Mouse (Mus musculus): ENCODE data around the gene Lhx5. TPM values are rescaled to one million over a fixed set of nuclear protein-coding genes. Genes with fewer than 3 reads are reported as not detected.

Gene Lhx5
- polyA plus RNA-seq, 1 experiment from 2014 or later, result not detected

- H3K4me2 ChIP-seq (ENCODE audit: low read depth, low read length), result no peak overlapping the region
- no peak overlapping the region for H3K9ac ChIP-seq (ENCODE audit: low read length)
- peaks cover 91% of the 10 kb centered on the region for H3K27me3 ChIP-seq (ENCODE audit: control insufficient read depth, insufficient read depth, low read depth, low read length)
- H3K27ac ChIP-seq (ENCODE audit: low read length), result no peak overlapping the region
- H3K36me3 ChIP-seq (ENCODE audit: control insufficient read depth, insufficient read depth, low read length), result no peaks in the 10 kb centered on the region
- ATAC-seq (ENCODE audit: low read depth), result no peak
- no peaks in the 10 kb centered on the region for H3K9me3 ChIP-seq (ENCODE audit: control insufficient read depth, low read length)
- H3K4me3 ChIP-seq (ENCODE audit: low read length), result no peak overlapping the region
- H3K4me1 ChIP-seq (replicated peaks; ENCODE audit: control insufficient read depth, insufficient read depth, low read length), result peaks cover 13% of the 10 kb centered on the region; the same call in 1 of the 2 replicates
- WGBS, result under 1% methylated on average over 18 of the region's 18 CpGs
These were observed 5.5 kb downstream of the Lhx5 start for GRCm38 (mm10) chr5:120436885-120437495.

GRCm38 (mm10) chr5:120437539-120437938 is 6.0 kb downstream of the Lhx5 start:
- Histone ChIP-seq H3K4me3 (ENCODE audit: low read length) (no peak overlapping the region), H3K9ac (ENCODE audit: low read length) (no peak overlapping the region)
- 2% methylated on average over 16 of the region's 17 CpGs for WGBS

GRCm38 (mm10) chr5:120437986-120438385 is 6.5 kb downstream of the Lhx5 start:
- H3K27me3 ChIP-seq (ENCODE audit: control insufficient read depth, insufficient read depth, low read depth, low read length), result peaks cover 83% of the 10 kb centered on the region
- no peak for ATAC-seq (ENCODE audit: low read depth)
- no peak overlapping the region for H3K4me2 ChIP-seq (ENCODE audit: low read depth, low read length)
- H3K4me1 ChIP-seq (replicated peaks; ENCODE audit: control insufficient read depth, insufficient read depth, low read length), result peaks cover 13% of the 10 kb centered on the region; the same call in 1 of the 2 replicates
- no peak overlapping the region for H3K9ac ChIP-seq (ENCODE audit: low read length)
- H3K4me3 ChIP-seq (ENCODE audit: low read length), result no peak overlapping the region
- no peaks in the 10 kb centered on the region for H3K9me3 ChIP-seq (ENCODE audit: control insufficient read depth, low read length)
- H3K36me3 ChIP-seq (ENCODE audit: control insufficient read depth, insufficient read depth, low read length), result no peaks in the 10 kb centered on the region
- no peak overlapping the region for H3K27ac ChIP-seq (ENCODE audit: low read length)
- WGBS, result under 1% methylated on average over 33 of the region's 33 CpGs

More at GRCm38 (mm10) chr5:120437539-120437938, 6.0 kb downstream of the Lhx5 start:
- H3K27ac ChIP-seq (ENCODE audit: low read length), result no peak overlapping the region
- H3K9me3 ChIP-seq (ENCODE audit: control insufficient read depth, low read length), result no peaks in the 10 kb centered on the region
- H3K36me3 ChIP-seq (ENCODE audit: control insufficient read depth, insufficient read depth, low read length), result no peaks in the 10 kb centered on the region
- H3K4me2 ChIP-seq (ENCODE audit: low read depth, low read length), result no peak overlapping the region
- peaks cover 13% of the 10 kb centered on the region; the same call in 1 of the 2 replicates for H3K4me1 ChIP-seq (replicated peaks; ENCODE audit: control insufficient read depth, insufficient read depth, low read length)
- H3K27me3 ChIP-seq (ENCODE audit: control insufficient read depth, insufficient read depth, low read depth, low read length), result peaks cover 86% of the 10 kb centered on the region
- ATAC-seq (ENCODE audit: low read depth), result no peak

GRCm38 (mm10) chr5:120438469-120438868 is 7.0 kb downstream of the Lhx5 start:
- ATAC-seq (ENCODE audit: low read depth), result no peak
- 2% methylated on average over 13 of the region's 13 CpGs for WGBS
- Histone ChIP-seq H3K9ac (ENCODE audit: low read length) (no peak overlapping the region), H3K27me3 (ENCODE audit: control insufficient read depth, insufficient read depth, low read depth, low read length) (peaks cover 80% of the 10 kb centered on the region), H3K27ac (ENCODE audit: low read length) (no peak overlapping the region), H3K4me2 (ENCODE audit: low read depth, low read length) (no peak overlapping the region), H3K36me3 (ENCODE audit: control insufficient read depth, insufficient read depth, low read length) (no peaks in the 10 kb centered on the region), H3K9me3 (ENCODE audit: control insufficient read depth, low read length) (no peaks in the 10 kb centered on the region), H3K4me1 (replicated peaks; ENCODE audit: control insufficient read depth, insufficient read depth, low read length) (peaks cover 13% of the 10 kb centered on the region; the same call in 1 of the 2 replicates), H3K4me3 (ENCODE audit: low read length) (no peak overlapping the region)

- Histone ChIP-seq H3K4me2 (ENCODE audit: low read depth, low read length) (no peak overlapping the region), H3K4me1 (replicated peaks; ENCODE audit: control insufficient read depth, insufficient read depth, low read length) (peaks cover 13% of the 10 kb centered on the region; the same call in 1 of the 2 replicates), H3K27me3 (ENCODE audit: control insufficient read depth, insufficient read depth, low read depth, low read length) (peaks cover 73% of the 10 kb centered on the region), H3K9ac (ENCODE audit: low read length) (no peak overlapping the region), H3K4me3 (ENCODE audit: low read length) (no peak overlapping the region), H3K27ac (ENCODE audit: low read length) (no peak overlapping the region), H3K9me3 (ENCODE audit: control insufficient read depth, low read length) (no peaks in the 10 kb centered on the region), H3K36me3 (ENCODE audit: control insufficient read depth, insufficient read depth, low read length) (no peaks in the 10 kb centered on the region)
- under 1% methylated on average over 26 of the region's 27 CpGs for WGBS
- no peak for ATAC-seq (ENCODE audit: low read depth)
These were observed 7.7 kb downstream of the Lhx5 start for GRCm38 (mm10) chr5:120438991-120439710.

- H3K27ac ChIP-seq (ENCODE audit: low read length), result no peak overlapping the region
- ATAC-seq (ENCODE audit: low read depth), result no peak
- H3K36me3 ChIP-seq (ENCODE audit: control insufficient read depth, insufficient read depth, low read length), result no peaks in the 10 kb centered on the region
- peak overlapping the region; percentile 37 for H3K4me3 ChIP-seq (ENCODE audit: low read length)
- no peak overlapping the region for H3K9ac ChIP-seq (ENCODE audit: low read length)
- no peaks in the 10 kb centered on the region for H3K9me3 ChIP-seq (ENCODE audit: control insufficient read depth, low read length)
- under 1% methylated on average over 58 of the region's 61 CpGs for WGBS
- peaks cover 13% of the 10 kb centered on the region; the same call in 1 of the 2 replicates for H3K4me1 ChIP-seq (replicated peaks; ENCODE audit: control insufficient read depth, insufficient read depth, low read length)
- H3K4me2 ChIP-seq (ENCODE audit: low read depth, low read length), result peak overlapping the region; percentile 53
- H3K27me3 ChIP-seq (ENCODE audit: control insufficient read depth, insufficient read depth, low read depth, low read length), result peaks cover 64% of the 10 kb centered on the region
These were observed 8.6 kb downstream of the Lhx5 start for GRCm38 (mm10) chr5:120439887-120440670.

- peak overlapping the region; percentile 37 for H3K4me3 ChIP-seq (ENCODE audit: low read length)
- H3K4me2 ChIP-seq (ENCODE audit: low read depth, low read length), result peak overlapping the region; percentile 53
- peaks cover 60% of the 10 kb centered on the region for H3K27me3 ChIP-seq (ENCODE audit: control insufficient read depth, insufficient read depth, low read depth, low read length)
- H3K4me1 ChIP-seq (replicated peaks; ENCODE audit: control insufficient read depth, insufficient read depth, low read length), result peaks cover 13% of the 10 kb centered on the region; the same call in 1 of the 2 replicates
- no peak overlapping the region for H3K9ac ChIP-seq (ENCODE audit: low read length)
- H3K36me3 ChIP-seq (ENCODE audit: control insufficient read depth, insufficient read depth, low read length), result no peaks in the 10 kb centered on the region
- 3% methylated on average over 13 of the region's 14 CpGs for WGBS
- H3K9me3 ChIP-seq (ENCODE audit: control insufficient read depth, low read length), result no peaks in the 10 kb centered on the region
- H3K27ac ChIP-seq (ENCODE audit: low read length), result no peak overlapping the region
- ATAC-seq (ENCODE audit: low read depth), result peak; percentile 45; the same call in 1 of the 2 replicates
These were observed 9.2 kb downstream of the Lhx5 start for GRCm38 (mm10) chr5:120440733-120441132.

- 19% methylated on average over 13 of the region's 13 CpGs for WGBS
- no peak for ATAC-seq (ENCODE audit: low read depth)
These were observed 15.8 kb downstream of the Lhx5 start for GRCm38 (mm10) chr5:120447305-120447704.

More at GRCm38 (mm10) chr5:120447305-120447704, 15.8 kb downstream of the Lhx5 start:
- no peaks in the 10 kb centered on the region for H3K4me1 ChIP-seq (replicated peaks; ENCODE audit: control insufficient read depth, insufficient read depth, low read length)
- H3K9ac ChIP-seq (ENCODE audit: low read length), result no peak overlapping the region
- H3K27ac ChIP-seq (ENCODE audit: low read length), result no peak overlapping the region
- H3K36me3 ChIP-seq (ENCODE audit: control insufficient read depth, insufficient read depth, low read length), result no peaks in the 10 kb centered on the region
- H3K27me3 ChIP-seq (ENCODE audit: control insufficient read depth, insufficient read depth, low read depth, low read length), result peaks cover 12% of the 10 kb centered on the region
- H3K4me3 ChIP-seq (ENCODE audit: low read length), result no peak overlapping the region
- no peak overlapping the region for H3K4me2 ChIP-seq (ENCODE audit: low read depth, low read length)
- no peaks in the 10 kb centered on the region for H3K9me3 ChIP-seq (ENCODE audit: control insufficient read depth, low read length)

Data from lung, embryonic 16.5 days (tissue).